Mouse (Mus musculus) hindbrain, embryonic 14.5 days (tissue): ENCODE results near the gene Ccdc97. TPM values are rescaled to one million over a fixed set of nuclear protein-coding genes. Genes with fewer than 3 reads are reported as not detected.

ENCODE experiments used
- ATAC-seq: fragments of 200-750 bp; cut with Nextera tagmentation; 2 replicates; pipeline ENCODE4 v1.8.0; 2017; ENCODE audit warnings: moderate number of reproducible peaks, mild to moderate bottlenecking, moderate TSS enrichment, moderate library complexity; ENCODE audit not compliant: low FRiP score
- DNase-seq: peaks from one replicate; pipeline ENCODE4 v3.0.0-alpha.2; 2015; ENCODE audit warnings: low spot score
- H3K27ac ChIP-seq: fragments of 300-500 bp; sonication (generic); 2 replicates; pipeline ENCODE4 v1.5.1; 2014; ENCODE audit warnings: mild to moderate bottlenecking, moderate library complexity
- H3K27me3 ChIP-seq: fragments of 300-500 bp; sonication (generic); 2 replicates; pipeline ENCODE4 v1.6.1; 2014; ENCODE audit warnings: mild to moderate bottlenecking, low read length, mixed read lengths; ENCODE audit not compliant: control insufficient read depth, insufficient read depth
- H3K36me3 ChIP-seq: fragments of 300-500 bp; sonication (generic); replicated peaks from 2 replicates; pipeline ENCODE4 v1.6.1; 2014; ENCODE audit not compliant: control insufficient read depth, insufficient read depth
- H3K4me1 ChIP-seq: fragments of 300-500 bp; sonication (generic); replicated peaks from 2 replicates; pipeline ENCODE4 v1.6.1; 2014; ENCODE audit warnings: antibody characterized with exemption, low read length, mixed read lengths; ENCODE audit not compliant: control insufficient read depth, insufficient read depth
- H3K4me2 ChIP-seq: fragments of 300-500 bp; sonication (generic); replicated peaks from 2 replicates; pipeline ENCODE4 v1.6.1; 2014; ENCODE audit warnings: mild to moderate bottlenecking, moderate library complexity
- H3K4me3 ChIP-seq: fragments of 300-500 bp; sonication (generic); replicated peaks from 2 replicates; pipeline ENCODE4 v1.5.1; 2014; ENCODE audit warnings: mild to moderate bottlenecking, low read length
- H3K9ac ChIP-seq: fragments of 300-500 bp; sonication (generic); 2 replicates; pipeline ENCODE4 v1.6.1; 2014
- H3K9me3 ChIP-seq: fragments of 300-500 bp; sonication (generic); 2 replicates; pipeline ENCODE4 v1.6.1; 2016; ENCODE audit warnings: low read length; ENCODE audit not compliant: control insufficient read depth
- WGBS: fragments of 180-500 bp; shearing (Covaris S2); extraction: QIAGEN DNeasy Blood & Tissue Kit; methylation state at CpG from one replicate; pipeline ENCODE4 v1.1.7; 2014; 5-methylcytosine and 5-hydroxymethylcytosine counted together
- polyA plus RNA-seq: library from polyadenylated mRNA; unstranded; fragments of >200 nt; fragmentation: Nextera tagmentation; extraction: Ambion mirVana; gene quantifications from 2 replicates; pipeline ENCODE4 v1.2.1, GENCODE M21; 2014

The Ccdc97 gene
- polyA plus RNA-seq, 1 experiment from 2014 or later: 41.9 TPM

GRCm38 (mm10) chr7:25704716-25705364, 14.0 kb downstream of the Ccdc97 start:
- Histone ChIP-seq H3K4me3 (peak overlapping the region; percentile 28), H3K27me3 (0 out of 2 replicates have a peak, but pooled peaks cover 10% of the 10 kb centered on the region), H3K4me1 (peaks cover 17% of the 10 kb centered on the region; the same call in 1 of the 2 replicates), H3K9ac (peak overlapping the region; percentile 53), H3K9me3 (no peaks in the 10 kb centered on the region), H3K27ac (peak overlapping the region; percentile 1; the same call in 1 of the 2 replicates), H3K36me3 (no peaks in the 10 kb centered on the region), H3K4me2 (peak overlapping the region; percentile 66)
- WGBS: 5% methylated on average over 37 of the region's 37 CpGs
- ATAC-seq: peak; percentile 61; the same call in 1 of the 2 replicates
- no peak for DNase-seq

DNA sequence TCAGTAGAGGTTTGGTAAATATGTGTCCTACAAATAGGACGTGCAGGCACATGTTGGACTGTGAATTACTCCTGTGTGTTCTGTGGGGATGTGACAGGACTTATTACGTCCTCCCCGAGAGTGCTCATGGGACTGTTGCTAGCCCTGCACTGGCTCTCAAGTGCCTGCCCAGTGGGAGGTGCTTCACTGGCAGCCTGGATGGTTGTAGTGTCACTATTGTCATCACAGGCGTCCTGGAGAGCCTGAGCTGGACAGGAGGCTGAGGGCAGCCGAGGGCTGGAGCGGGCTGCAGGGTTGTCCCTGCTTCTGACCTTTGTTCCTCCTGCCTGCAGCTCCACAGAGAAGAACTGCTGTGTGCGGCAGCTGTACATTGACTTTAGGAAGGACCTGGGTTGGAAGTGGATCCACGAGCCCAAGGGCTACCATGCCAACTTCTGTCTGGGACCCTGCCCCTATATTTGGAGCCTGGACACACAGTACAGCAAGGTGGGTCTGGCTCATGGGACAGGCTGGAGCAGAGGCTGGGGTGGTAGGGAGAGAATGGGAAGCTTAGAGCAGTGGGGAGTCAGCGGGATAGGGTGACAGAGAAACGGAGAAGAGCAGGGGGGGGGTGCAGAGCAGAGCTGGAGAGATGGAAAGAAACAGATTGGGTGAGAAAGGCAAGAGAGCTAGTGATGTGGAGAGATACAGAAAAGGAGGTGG, 14.9 kb downstream of the Ccdc97 start:
- Histone ChIP-seq H3K4me2 (peak overlapping the region; percentile 66), H3K27ac (no peak overlapping the region), H3K36me3 (no peaks in the 10 kb centered on the region), H3K4me3 (peak overlapping the region; percentile 28), H3K4me1 (peaks cover 17% of the 10 kb centered on the region; the same call in 1 of the 2 replicates), H3K9ac (peak overlapping the region; percentile 53; the same call in 1 of the 2 replicates), H3K27me3 (0 out of 2 replicates have a peak, but pooled peaks cover 10% of the 10 kb centered on the region), H3K9me3 (no peaks in the 10 kb centered on the region)
- 21% methylated on average over 10 of the region's 10 CpGs for WGBS
- ATAC-seq: 0 out of 2 replicates have a peak, but pooled peaks have one; percentile 21
- DNase-seq: no peak

GRCm38 (mm10) chr7:25702350-25702749, 16.5 kb downstream of the Ccdc97 start:
- Histone ChIP-seq H3K9ac (no peak overlapping the region), H3K4me2 (no peak overlapping the region), H3K27me3 (0 out of 2 replicates have a peak, but pooled peaks cover 10% of the 10 kb centered on the region), H3K27ac (no peak overlapping the region), H3K9me3 (no peaks in the 10 kb centered on the region), H3K36me3 (no peaks in the 10 kb centered on the region), H3K4me1 (peaks cover 17% of the 10 kb centered on the region; the same call in 1 of the 2 replicates), H3K4me3 (no peak overlapping the region)
- DNase-seq: no peak
- 98% methylated on average over 2 of the region's 2 CpGs for WGBS
- no peak for ATAC-seq

DNA sequence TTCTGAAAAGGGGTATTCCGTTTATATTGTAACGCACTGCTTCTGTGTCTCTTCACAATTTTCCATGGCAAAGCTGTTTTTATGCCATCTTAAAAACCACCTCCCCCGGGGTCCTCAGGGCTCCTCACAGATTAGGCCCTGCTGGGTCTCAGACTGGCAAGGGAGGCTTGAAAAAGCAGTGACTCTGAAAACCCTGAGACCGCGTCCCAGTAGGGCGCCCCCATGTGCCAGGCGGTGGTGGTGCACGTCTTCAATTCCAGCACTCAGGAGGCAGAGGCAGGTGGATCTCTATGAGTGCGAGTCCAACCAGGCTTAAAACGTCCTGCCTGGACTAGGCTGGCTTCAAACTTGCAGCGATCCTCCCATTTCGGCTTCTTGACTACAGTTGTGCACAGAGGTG, 18.2 kb downstream of the Ccdc97 start:
- no peak overlapping the region for H3K4me3 ChIP-seq

GRCm38 (mm10) chr7:25699851-25700250, 19.0 kb downstream of the Ccdc97 start:
- no peak overlapping the region for H3K4me3 ChIP-seq
- peaks cover 10% of the 10 kb centered on the region; the same call in 1 of the 2 replicates for H3K4me1 ChIP-seq
- no peak overlapping the region for H3K9ac ChIP-seq
- WGBS: 55% methylated on average over 13 of the region's 13 CpGs
- H3K27me3 ChIP-seq: 0 out of 2 replicates have a peak, but pooled peaks cover 10% of the 10 kb centered on the region
- ATAC-seq (no peak), DNase-seq (no peak)
- no peak overlapping the region for H3K4me2 ChIP-seq
- no peak overlapping the region for H3K27ac ChIP-seq
- no peaks in the 10 kb centered on the region for H3K9me3 ChIP-seq
- H3K36me3 ChIP-seq: no peaks in the 10 kb centered on the region

More for the DNA sequence above, 18.2 kb downstream of the Ccdc97 start:
- Histone ChIP-seq H3K9me3 (no peaks in the 10 kb centered on the region), H3K36me3 (no peaks in the 10 kb centered on the region), H3K27ac (no peak overlapping the region), H3K27me3 (0 out of 2 replicates have a peak, but pooled peaks cover 10% of the 10 kb centered on the region), H3K9ac (no peak overlapping the region), H3K4me2 (no peak overlapping the region), H3K4me1 (peaks cover 17% of the 10 kb centered on the region; the same call in 1 of the 2 replicates)
- DNase-seq (no peak), ATAC-seq (no peak)
- 79% methylated on average over 12 of the region's 12 CpGs for WGBS

- Histone ChIP-seq H3K4me3 (no peak overlapping the region), H3K4me2 (no peak overlapping the region), H3K4me1 (no peaks in the 10 kb centered on the region), H3K9me3 (no peaks in the 10 kb centered on the region), H3K27me3 (peaks cover 32% of the 10 kb centered on the region), H3K27ac (no peak overlapping the region), H3K9ac (no peak overlapping the region), H3K36me3 (no peaks in the 10 kb centered on the region)
- DNase-seq (no peak), ATAC-seq (no peak)
- 43% methylated on average over 8 of the region's 8 CpGs for WGBS
Observed at GRCm38 (mm10) chr7:25694104-25694503, 24.8 kb downstream of the Ccdc97 start.

DNA sequence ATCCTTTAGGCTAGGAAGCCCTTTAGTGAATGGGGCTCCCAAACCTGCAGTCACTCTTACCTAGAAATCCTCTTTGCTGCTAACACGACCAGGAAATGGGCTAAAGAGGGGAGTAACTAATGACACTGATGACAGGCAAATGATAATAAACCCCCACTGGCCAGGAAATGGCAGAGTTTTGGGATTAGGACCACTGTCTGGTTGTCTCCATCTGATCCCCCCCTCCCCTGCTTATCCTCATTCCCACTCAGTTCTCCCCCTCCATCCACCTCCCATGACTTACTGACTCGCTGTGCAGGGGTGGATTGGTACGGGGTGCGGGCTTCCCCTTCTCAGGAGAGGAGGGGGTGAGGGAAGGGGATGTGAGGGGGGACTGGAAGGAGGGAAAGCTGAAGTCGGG, 28.8 kb downstream of the Ccdc97 start:
- ATAC-seq (no peak), DNase-seq (no peak)
- no peaks in the 10 kb centered on the region for H3K9me3 ChIP-seq
- H3K9ac ChIP-seq: no peak overlapping the region
- no peak overlapping the region for H3K27ac ChIP-seq
- H3K4me1 ChIP-seq: peaks cover 10% of the 10 kb centered on the region; the same call in 1 of the 2 replicates
- H3K4me2 ChIP-seq: peak overlapping the region; percentile 50; the same call in 1 of the 2 replicates
- H3K27me3 ChIP-seq: peaks cover 71% of the 10 kb centered on the region
- whole genome bisulfite sequencing: 39% methylated on average over 5 of the region's 5 CpGs
- H3K36me3 ChIP-seq: no peaks in the 10 kb centered on the region
- no peak overlapping the region for H3K4me3 ChIP-seq

DNA sequence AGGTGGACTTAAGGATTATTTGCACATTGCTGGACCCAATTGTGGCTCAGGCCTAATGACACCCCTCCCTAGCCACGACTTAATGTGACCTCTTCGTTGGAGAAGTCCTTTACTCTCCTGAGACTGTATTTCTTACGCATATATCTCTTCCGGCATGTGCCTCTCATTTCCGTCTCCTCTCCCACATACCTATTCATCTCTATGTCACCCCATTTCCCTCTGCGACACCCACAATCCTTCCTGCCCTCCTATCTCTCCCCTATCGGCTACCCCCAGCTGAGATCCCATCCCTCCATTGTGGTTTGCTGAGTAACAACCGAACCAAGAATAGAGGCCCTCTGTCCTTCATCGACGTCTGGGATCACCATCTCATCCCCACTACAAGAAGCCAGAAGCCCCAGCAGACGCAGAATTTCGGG, 29.3 kb downstream of the Ccdc97 start:
- WGBS: 15% methylated on average over 12 of the region's 12 CpGs
- Histone ChIP-seq H3K36me3 (no peaks in the 10 kb centered on the region), H3K4me3 (peak overlapping the region; percentile 33), H3K9me3 (no peaks in the 10 kb centered on the region), H3K4me2 (peak overlapping the region; percentile 50), H3K27me3 (peaks cover 71% of the 10 kb centered on the region), H3K9ac (no peak overlapping the region), H3K27ac (no peak overlapping the region), H3K4me1 (peaks cover 10% of the 10 kb centered on the region; the same call in 1 of the 2 replicates)
- DNase-seq (no peak), ATAC-seq (no peak)
